Mouse (Mus musculus) WW6 (cell line): ENCODE data around the gene Gtf2h3.

Experiments
- DNase-seq: peaks from one replicate; pipeline ENCODE4 v3.0.0-alpha.2; 2013; ENCODE audit warnings: low read depth, low spot score

Gene Gtf2h3

GRCm38 (mm10) chr5:124636694-124637093, 57.8 kb downstream of the Gtf2h3 start:
- no peak for DNase-seq

- DNase-seq: no peak
These were observed 58.4 kb downstream of the Gtf2h3 start for GRCm38 (mm10) chr5:124637300-124637699.

- no peak for DNase-seq
These were observed 58.9 kb downstream of the Gtf2h3 start for GRCm38 (mm10) chr5:124637836-124638235.
